Mouse (Mus musculus) myocyte (in vitro differentiated cells): ENCODE data around the gene Catsper4.

ENCODE experiments used
- POLR2A ChIP-seq: IDR thresholded peaks from one replicate; pipeline ENCODE4 v1.6.1; 2011; ENCODE audit warnings: low read depth, mild to moderate bottlenecking, control low read depth, moderate library complexity; ENCODE audit not compliant: insufficient read length
- REST ChIP-seq: IDR thresholded peaks from one replicate; pipeline ENCODE4 v1.6.1; 2011; ENCODE audit warnings: mild to moderate bottlenecking, control low read depth, moderate library complexity; ENCODE audit not compliant: insufficient read depth, insufficient read length

GRCm38 (mm10) chr4:134203340-134203896 lies 23.8 kb downstream of the Catsper4 start:
- no peak for TF ChIP-seq POLR2A
- TF ChIP-seq REST: no peak
